Mouse (Mus musculus) midbrain, embryonic 13.5 days (tissue): ENCODE measurements around the gene Gm17545. TPM values are rescaled to one million over a fixed set of nuclear protein-coding genes. Genes with fewer than 3 reads are reported as not detected.

ENCODE experiments used
- ATAC-seq: fragments of 200-750 bp; cut with Nextera tagmentation; 2 replicates; pipeline ENCODE4 v1.8.0; 2017; ENCODE audit warnings: mild to moderate bottlenecking, moderate TSS enrichment, moderate library complexity
- H3K27ac ChIP-seq: fragments of 300-500 bp; sonication (generic); 2 replicates; pipeline ENCODE4 v1.5.1; 2015; ENCODE audit warnings: inconsistent platforms, mild to moderate bottlenecking, moderate library complexity
- H3K27me3 ChIP-seq: fragments of 300-500 bp; sonication (generic); 2 replicates; pipeline ENCODE4 v1.6.1; 2015; ENCODE audit warnings: mild to moderate bottlenecking, inconsistent platforms
- H3K36me3 ChIP-seq: fragments of 300-500 bp; sonication (generic); 2 replicates; pipeline ENCODE4 v1.6.1; 2015; ENCODE audit warnings: mild to moderate bottlenecking, inconsistent platforms
- H3K4me1 ChIP-seq: fragments of 300-500 bp; sonication (generic); replicated peaks from 2 replicates; pipeline ENCODE4 v1.6.1; 2015; ENCODE audit warnings: inconsistent platforms
- H3K4me2 ChIP-seq: fragments of 300-500 bp; sonication (generic); replicated peaks from 2 replicates; pipeline ENCODE4 v1.6.1; 2015; ENCODE audit warnings: moderate library complexity, mild to moderate bottlenecking, inconsistent platforms
- H3K4me3 ChIP-seq: fragments of 300-500 bp; sonication (generic); replicated peaks from 2 replicates; pipeline ENCODE4 v1.5.1; 2015; ENCODE audit warnings: mild to moderate bottlenecking, inconsistent platforms
- H3K9ac ChIP-seq: fragments of 300-500 bp; sonication (generic); replicated peaks from 2 replicates; pipeline ENCODE4 v1.6.1; 2015; ENCODE audit warnings: mild to moderate bottlenecking, inconsistent platforms
- H3K9me3 ChIP-seq: fragments of 300-500 bp; sonication (generic); 2 replicates; pipeline ENCODE4 v1.6.1; 2016; ENCODE audit warnings: mild to moderate bottlenecking, inconsistent platforms
- WGBS: fragments of 180-500 bp; shearing (Covaris S2); methylation state at CpG from one replicate; pipeline ENCODE4 v1.1.7; 2015; 5-methylcytosine and 5-hydroxymethylcytosine counted together
- polyA plus RNA-seq: library from polyadenylated mRNA; unstranded; fragments of >200 nt; fragmentation: Nextera tagmentation; extraction: Ambion mirVana; gene quantifications from 2 replicates; pipeline ENCODE4 v1.2.1, GENCODE M21; 2015

Gm17545 gene
- polyA plus RNA-seq, 1 experiment from 2014 or later: not detected

DNA sequence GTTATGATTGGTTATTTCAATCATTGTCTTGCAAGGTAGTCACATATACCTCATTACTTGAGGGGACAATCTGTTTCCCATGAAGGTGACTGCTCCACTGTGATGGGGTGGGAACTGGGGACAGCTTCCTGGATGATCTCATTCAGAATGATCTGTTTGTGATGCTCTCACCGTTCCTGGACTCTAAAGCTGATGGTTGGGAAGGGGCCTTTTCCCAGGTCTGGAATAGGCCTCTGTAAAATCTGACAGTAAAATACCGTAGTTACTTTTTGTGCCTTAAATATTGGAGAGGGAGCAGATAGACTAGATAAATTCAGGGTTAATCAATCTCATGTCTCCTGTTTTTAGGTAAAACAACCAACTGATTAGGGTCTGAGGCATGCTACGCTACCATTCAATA, 15.6 kb downstream of the Gm17545 start, which contains the start of gene Rp9:
Rp9 (minus strand) TSS at position 101 of the 400 bp plus-strand sequence.
- Histone ChIP-seq H3K4me2 (peak within 1 kb of the TSS; percentile 60), H3K27me3 (no peaks in the 10 kb centered on the region), H3K27ac (0 out of 2 replicates have a peak within 1 kb of the TSS, but pooled peaks have one; percentile 93), H3K9ac (peak within 1 kb of the TSS; percentile 90; the same call in 1 of the 2 replicates), H3K4me1 (peaks cover 4% of the 10 kb centered on the region), H3K36me3 (peaks cover 5% of the 10 kb centered on the region), H3K9me3 (no peaks in the 10 kb centered on the region), H3K4me3 (peak within 1 kb of the TSS; percentile 78)
- 96% methylated on average over 3 of the region's 3 CpGs for WGBS
- ATAC-seq: no peak

DNA sequence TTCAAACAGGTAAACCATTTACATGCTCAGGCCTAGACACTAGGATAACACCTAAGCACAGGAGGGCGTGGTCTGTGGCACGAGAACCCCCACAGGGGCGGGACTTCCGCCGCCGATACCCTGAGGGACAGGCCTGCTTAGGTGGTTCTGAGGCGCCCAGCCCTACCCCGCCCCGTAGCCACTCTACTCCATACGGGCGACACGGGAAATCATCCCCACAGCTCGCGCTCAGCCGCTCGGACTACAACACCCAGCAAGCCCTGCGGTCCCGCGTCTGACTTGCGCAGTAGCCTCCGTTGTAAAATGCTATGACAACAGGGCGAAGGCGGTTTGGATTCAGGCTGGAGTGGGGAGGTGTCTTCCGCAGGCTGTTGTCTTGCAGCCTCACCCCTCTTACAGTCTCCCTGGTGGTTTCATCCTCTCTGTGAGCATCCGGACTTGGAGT, 21.4 kb downstream of the Gm17545 start, which contains the start of gene Bbs9:
Bbs9 (plus strand) TSS at position 292 of the 445 bp plus-strand sequence.
- H3K9ac ChIP-seq: peak within 1 kb of the TSS; percentile 66
- H3K27me3 ChIP-seq: no peaks in the 10 kb centered on the region
- no peaks in the 10 kb centered on the region for H3K9me3 ChIP-seq
- no peaks in the 10 kb centered on the region for H3K36me3 ChIP-seq
- peak within 1 kb of the TSS; percentile 67 for H3K27ac ChIP-seq
- H3K4me1 ChIP-seq: peaks cover 15% of the 10 kb centered on the region
- peak; percentile 100 for ATAC-seq
- WGBS: under 1% methylated on average over 25 of the region's 25 CpGs
- H3K4me3 ChIP-seq: peak within 1 kb of the TSS; percentile 69
- peak within 1 kb of the TSS; percentile 64 for H3K4me2 ChIP-seq

DNA sequence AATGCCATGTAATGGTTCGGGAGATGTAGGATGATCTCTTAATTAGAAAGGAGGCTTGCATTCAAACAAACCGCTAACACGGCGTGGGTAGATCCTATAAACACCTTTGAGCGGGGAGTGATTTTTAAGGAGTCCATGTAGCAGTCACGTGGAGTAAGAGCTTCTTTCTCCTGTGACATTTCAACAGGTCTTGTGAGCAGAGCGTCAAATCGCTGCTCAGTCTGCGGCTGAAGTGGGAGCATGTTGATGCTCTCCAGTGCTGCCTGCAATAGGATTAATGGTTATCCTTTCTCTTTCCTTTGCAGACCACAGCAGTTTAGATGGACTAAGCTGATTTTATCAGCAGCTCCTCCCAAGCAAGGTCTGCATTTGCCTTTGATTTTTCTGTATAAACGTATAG, 22.2 kb downstream of the Gm17545 start:
- Histone ChIP-seq H3K36me3 (no peaks in the 10 kb centered on the region), H3K9me3 (no peaks in the 10 kb centered on the region), H3K4me2 (peak overlapping the region; percentile 64), H3K27me3 (no peaks in the 10 kb centered on the region), H3K27ac (no peak overlapping the region), H3K4me3 (peak overlapping the region; percentile 69), H3K4me1 (peaks cover 15% of the 10 kb centered on the region), H3K9ac (peak overlapping the region; percentile 66)
- 4% methylated on average over 10 of the region's 10 CpGs for WGBS
- ATAC-seq: no peak

DNA sequence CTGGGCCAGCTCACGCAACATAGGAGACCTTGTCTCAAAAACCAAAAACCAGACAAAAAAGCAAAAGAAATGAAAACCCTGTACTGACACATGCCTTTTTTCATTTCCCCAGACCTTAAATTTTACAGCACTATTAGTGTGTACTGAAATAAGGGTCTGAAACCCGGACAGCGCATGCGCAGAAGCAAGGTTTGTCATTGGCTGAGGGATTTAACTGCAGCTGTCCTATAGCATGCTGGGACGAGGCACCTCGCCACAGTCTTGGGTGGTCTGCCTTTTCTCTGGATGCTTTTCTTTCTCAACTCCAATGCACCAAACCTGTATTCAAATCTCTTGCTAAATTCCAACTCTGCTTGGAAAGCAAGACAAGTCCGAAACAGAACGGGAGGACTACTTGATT, 24.9 kb downstream of the Gm17545 start:
- no peak for ATAC-seq
- no peaks in the 10 kb centered on the region for H3K9me3 ChIP-seq
- no peaks in the 10 kb centered on the region for H3K27me3 ChIP-seq
- H3K9ac ChIP-seq: no peak overlapping the region
- no peak overlapping the region for H3K4me2 ChIP-seq
- 92% methylated on average over 8 of the region's 8 CpGs for WGBS
- no peak overlapping the region for H3K27ac ChIP-seq
- H3K36me3 ChIP-seq: no peaks in the 10 kb centered on the region
- no peak overlapping the region for H3K4me3 ChIP-seq
- H3K4me1 ChIP-seq: peaks cover 15% of the 10 kb centered on the region

DNA sequence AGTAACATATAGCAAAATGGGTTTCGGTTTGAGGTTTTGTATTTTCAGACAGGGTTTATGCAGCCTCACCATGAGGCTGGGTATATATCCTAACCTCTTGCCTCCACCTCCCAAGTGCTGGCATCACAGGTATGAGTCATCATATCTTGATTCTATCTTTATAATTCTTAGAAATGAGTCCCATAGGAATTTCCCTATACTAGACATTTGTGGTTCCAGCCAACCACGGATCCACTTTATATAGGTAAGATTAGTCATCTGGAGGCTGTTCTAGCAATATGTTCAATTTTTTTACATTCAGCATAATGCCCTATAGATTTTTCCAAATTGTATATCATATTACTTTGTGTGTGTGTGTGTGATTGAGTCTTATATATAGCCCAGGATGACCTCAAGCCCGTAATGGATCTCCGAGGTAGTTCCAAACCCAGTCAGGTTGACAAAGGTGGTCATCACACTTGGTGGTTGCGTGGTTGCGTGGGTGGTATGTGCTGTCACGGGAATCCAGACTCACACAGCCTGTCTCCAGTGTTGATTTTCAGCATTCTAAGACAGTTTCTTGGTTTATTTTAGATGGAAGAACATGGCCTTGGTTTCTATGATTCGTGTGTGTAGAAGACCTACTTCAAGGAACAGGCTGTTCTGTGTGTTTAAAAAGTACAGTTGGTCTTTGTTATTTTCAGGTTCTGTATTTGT, 29.9 kb downstream of the Gm17545 start:
- Histone ChIP-seq H3K4me1 (no peaks in the 10 kb centered on the region), H3K27ac (no peak overlapping the region), H3K4me3 (no peak overlapping the region), H3K27me3 (no peaks in the 10 kb centered on the region), H3K36me3 (peaks cover 4% of the 10 kb centered on the region; the same call in 1 of the 2 replicates), H3K9me3 (no peaks in the 10 kb centered on the region), H3K9ac (no peak overlapping the region), H3K4me2 (no peak overlapping the region)
- 96% methylated on average over 8 of the region's 8 CpGs for WGBS
- no peak for ATAC-seq

DNA sequence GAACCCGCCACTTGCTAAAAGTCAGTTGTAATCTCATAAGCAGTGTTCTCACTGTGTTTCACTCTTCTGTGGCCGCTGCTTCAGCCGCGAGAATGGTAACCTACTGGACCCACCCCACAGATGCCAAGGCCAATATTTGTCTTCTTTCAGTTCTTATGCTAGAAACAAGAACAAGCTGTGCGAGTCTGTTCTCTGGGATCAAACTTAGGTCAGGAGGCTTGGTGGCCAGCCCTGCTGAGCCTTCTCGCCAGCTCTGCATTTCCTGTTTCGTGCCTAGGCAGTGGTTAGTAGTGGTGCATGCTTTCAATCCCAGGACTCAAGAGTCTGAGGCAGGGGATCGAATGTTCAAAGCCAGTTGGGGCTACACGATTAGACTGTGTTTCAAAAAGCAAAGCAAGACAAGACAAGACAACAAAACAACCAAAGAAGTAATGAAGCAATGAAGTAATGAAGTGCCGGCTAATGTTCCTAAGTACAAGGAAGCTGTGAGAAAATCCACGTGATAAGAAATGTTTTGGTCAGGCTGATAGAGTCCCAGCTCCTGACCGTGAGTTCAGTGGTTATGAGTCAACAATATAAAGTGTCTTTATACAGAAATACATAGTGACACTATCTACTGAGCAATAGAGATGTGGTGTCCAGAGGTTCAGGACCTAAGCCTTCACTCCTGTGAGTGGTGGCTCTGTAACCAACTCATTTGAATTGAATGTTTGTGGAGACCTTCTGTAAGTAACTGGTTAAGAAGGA, 30.6 kb downstream of the Gm17545 start:
- Histone ChIP-seq H3K27ac (no peak overlapping the region), H3K27me3 (no peaks in the 10 kb centered on the region), H3K4me2 (no peak overlapping the region), H3K36me3 (peaks cover 4% of the 10 kb centered on the region; the same call in 1 of the 2 replicates), H3K9me3 (no peaks in the 10 kb centered on the region), H3K4me1 (no peaks in the 10 kb centered on the region), H3K4me3 (no peak overlapping the region), H3K9ac (no peak overlapping the region)
- no peak for ATAC-seq
- 94% methylated on average over 12 of the region's 12 CpGs for WGBS

DNA sequence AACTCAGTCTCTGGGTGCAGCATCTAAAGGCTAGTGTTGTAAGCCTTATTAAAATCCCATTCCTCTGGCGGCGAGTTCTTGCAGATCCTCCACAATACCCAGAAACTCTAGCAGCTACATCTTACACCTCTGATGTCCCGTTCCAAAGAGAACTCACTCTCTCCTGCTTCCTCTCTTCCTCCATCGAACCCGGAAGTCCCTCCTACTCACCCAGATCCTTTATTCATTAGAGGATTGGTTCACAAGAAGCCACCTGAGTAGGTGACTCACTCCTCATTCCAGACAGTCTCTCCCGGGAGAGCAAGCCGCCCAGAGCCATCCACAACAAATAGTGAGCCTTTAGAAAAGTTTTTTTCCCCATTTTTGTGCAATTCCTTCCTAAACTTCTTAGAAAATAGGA, 32.1 kb downstream of the Gm17545 start:
- WGBS: 86% methylated on average over 7 of the region's 7 CpGs
- ATAC-seq: no peak
- H3K36me3 ChIP-seq: peaks cover 4% of the 10 kb centered on the region; the same call in 1 of the 2 replicates

DNA sequence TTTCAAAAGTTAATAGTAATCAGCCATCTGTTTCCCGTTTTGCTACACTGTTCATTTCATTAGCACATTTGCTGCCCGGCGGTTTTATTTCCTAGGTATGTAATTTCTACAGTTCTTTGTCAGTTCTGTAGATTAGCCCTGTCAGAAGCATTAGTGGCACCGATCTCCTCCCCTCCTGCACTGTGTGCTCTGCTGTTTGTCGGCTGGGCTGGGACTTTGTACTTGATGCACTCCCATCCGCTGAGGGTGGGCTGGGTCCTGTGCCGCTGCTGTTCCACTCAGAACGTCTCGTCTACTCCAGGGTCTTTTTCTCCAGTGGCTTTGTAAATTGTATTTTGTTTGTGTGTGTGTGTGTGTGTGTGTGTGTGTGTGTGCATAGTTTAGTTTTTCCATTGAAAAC, 34.9 kb downstream of the Gm17545 start:
- 67% methylated on average over 9 of the region's 9 CpGs for WGBS
- no peak overlapping the region for H3K4me3 ChIP-seq
- no peak overlapping the region for H3K27ac ChIP-seq
- no peaks in the 10 kb centered on the region for H3K4me1 ChIP-seq
- no peak overlapping the region for H3K9ac ChIP-seq
- peaks cover 4% of the 10 kb centered on the region; the same call in 1 of the 2 replicates for H3K36me3 ChIP-seq
- no peak overlapping the region for H3K4me2 ChIP-seq
- H3K27me3 ChIP-seq: no peaks in the 10 kb centered on the region
- no peaks in the 10 kb centered on the region for H3K9me3 ChIP-seq
- ATAC-seq: no peak

More for the DNA sequence above, 32.1 kb downstream of the Gm17545 start:
- Histone ChIP-seq H3K27me3 (no peaks in the 10 kb centered on the region), H3K9me3 (no peaks in the 10 kb centered on the region), H3K4me2 (no peak overlapping the region), H3K4me3 (no peak overlapping the region), H3K4me1 (no peaks in the 10 kb centered on the region), H3K9ac (no peak overlapping the region), H3K27ac (no peak overlapping the region)

DNA sequence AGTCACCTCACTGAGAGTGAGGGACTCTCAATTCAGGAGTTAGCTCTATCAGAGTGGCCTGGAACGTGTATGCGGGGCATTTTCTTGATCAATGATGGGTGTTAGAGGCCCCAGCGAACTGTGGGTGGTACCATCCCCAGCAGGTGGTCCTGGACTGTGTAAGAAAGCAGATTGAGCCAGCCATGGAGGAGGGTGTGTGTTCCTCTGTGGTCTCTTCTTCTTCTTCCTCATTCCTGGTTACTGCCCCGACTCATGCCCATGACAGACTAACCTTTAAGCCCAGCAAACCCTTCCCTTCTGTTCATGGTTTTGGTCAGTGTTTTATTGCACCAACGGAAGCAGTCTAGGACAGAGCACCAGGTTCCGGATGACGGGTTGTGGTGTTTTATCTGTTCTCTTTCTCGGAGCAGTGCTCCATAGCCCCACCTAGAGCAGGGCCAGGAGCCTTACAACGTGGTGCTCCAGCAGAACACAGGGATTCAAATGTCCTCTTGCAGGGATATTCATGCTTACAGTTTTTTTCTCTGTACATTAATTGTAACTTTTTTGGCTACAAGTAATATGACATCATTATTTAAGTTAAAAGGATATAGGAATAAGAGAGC, 40.2 kb downstream of the Gm17545 start:
- Histone ChIP-seq H3K36me3 (no peaks in the 10 kb centered on the region), H3K27ac (no peak overlapping the region), H3K27me3 (no peaks in the 10 kb centered on the region), H3K4me2 (no peak overlapping the region), H3K9me3 (no peaks in the 10 kb centered on the region), H3K9ac (no peak overlapping the region), H3K4me3 (no peak overlapping the region), H3K4me1 (no peaks in the 10 kb centered on the region)
- ATAC-seq: peak; percentile 37; the same call in 1 of the 2 replicates
- 79% methylated on average over 9 of the region's 9 CpGs for WGBS

DNA sequence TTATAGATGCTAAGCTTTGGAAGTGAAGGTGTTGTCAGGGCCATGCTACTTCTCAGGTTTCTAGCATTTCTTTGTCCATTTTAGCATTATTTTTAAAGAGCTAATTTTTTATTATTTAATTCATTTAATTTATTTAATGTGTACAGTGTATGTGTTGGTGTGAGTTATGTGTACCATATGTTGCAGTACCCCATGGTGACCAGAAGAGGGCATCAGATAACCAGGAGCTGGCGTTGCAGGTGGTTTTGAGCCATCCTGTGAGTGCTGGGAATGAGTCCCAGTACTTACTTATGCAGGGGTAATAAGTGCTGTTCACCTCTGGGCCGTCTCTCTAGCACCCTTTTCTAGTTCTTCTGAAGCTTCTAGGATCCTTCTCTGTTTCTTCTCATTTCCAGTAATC, 41.0 kb downstream of the Gm17545 start:
- Histone ChIP-seq H3K27ac (no peak overlapping the region), H3K36me3 (no peaks in the 10 kb centered on the region; the same call in 1 of the 2 replicates), H3K9ac (no peak overlapping the region), H3K27me3 (no peaks in the 10 kb centered on the region), H3K4me3 (no peak overlapping the region), H3K9me3 (no peaks in the 10 kb centered on the region), H3K4me2 (no peak overlapping the region), H3K4me1 (no peaks in the 10 kb centered on the region)
- 82% methylated on average over 2 of the region's 2 CpGs for WGBS
- no peak for ATAC-seq

DNA sequence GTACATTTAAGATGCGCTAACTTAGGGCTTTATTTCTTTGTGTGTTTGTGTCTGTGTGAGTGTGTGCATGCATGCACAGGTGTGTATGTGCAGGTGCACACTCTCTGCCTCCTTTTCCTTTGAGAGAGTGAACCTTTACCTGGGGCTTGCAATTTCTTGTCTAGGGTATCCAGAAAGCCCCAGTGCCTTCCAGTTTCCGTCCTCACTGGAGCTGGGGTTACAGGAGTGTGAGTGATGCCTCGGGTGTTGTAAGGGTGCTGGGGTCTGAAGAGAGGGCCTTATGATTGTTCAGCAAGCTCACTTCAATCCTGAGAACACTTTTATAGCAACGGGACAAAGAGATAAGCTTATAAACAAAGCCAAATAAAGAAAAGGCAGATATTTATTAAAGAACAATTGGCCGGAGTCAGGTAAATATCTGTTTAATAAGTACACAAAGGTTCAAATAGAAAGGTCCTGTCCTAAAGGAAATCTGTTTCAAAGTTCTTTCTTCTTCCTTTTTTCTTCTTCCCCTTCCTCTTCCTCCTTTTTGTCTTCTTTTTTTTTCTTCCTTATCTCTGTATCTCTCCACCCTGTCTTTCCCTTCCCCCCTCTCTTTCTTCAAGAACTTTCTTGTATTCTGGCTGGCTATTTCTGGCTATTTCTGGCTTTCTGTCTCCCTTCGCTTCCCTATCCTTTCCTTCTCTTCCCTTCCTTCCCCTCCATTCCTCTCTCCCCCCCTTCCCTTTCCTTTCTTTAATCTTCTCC, 43.1 kb downstream of the Gm17545 start:
- Histone ChIP-seq H3K36me3 (no peaks in the 10 kb centered on the region; the same call in 1 of the 2 replicates), H3K9me3 (no peaks in the 10 kb centered on the region), H3K4me1 (no peaks in the 10 kb centered on the region), H3K27me3 (no peaks in the 10 kb centered on the region), H3K9ac (no peak overlapping the region), H3K4me3 (no peak overlapping the region), H3K27ac (no peak overlapping the region), H3K4me2 (no peak overlapping the region)
- no peak for ATAC-seq
- 86% methylated on average over 6 of the region's 6 CpGs for WGBS
